Mouse (Mus musculus): ENCODE measurements around the gene Gm4846.
"Not testable (repeated sequence)": the region's sequence is repeated elsewhere in the genome, so short reads cannot be mapped to it uniquely, and the experiment has no call there.

The Gm4846 gene

DNA sequence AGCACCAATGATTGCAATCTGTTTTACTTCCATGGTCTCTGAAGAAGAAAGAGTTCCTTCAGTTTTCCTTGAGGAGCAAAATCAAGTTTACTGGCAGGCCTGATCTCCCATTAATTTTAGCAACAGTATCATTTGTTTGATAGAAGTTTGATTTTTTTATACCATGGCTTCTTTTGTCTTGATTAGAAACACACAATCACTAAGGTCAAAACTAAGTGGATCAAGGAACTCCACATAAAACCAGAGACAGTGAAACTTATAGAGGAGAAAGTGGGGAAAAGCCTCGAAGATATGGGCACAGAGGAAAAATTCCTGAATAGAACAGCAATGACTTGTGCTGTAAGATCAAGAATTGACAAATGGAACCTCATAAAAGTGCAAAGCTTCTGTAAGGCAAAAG is at the start of gene Gm4846:
TSS of gene Gm4846 (minus strand) at position 101 of the 400 bp plus-strand sequence.
- DNase-seq (ENCODE audit: low spot score in 2 of 2), result not testable (repeated sequence)

DNA sequence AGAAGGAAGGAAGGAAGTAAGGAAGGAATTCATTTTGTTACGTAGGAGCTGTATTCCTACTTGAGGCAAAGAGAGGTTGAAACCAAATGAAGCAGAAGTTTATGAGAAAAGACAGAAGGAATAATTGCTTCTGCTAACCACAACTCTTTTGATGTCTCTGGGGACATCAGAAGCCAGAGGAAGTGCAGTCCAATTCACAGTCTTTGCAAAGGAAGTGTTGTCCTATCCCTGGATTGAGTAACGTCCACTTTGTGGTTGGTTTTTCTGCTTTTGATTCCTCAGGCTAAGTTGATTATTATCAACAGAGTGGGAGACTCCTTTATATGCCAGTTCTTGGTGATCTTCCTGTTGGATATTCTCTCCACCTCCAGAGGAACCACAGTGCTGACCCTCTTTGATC is 34.1 kb upstream of the Gm4846 start:
- DNase-seq (ENCODE audit: low spot score in 2 of 2), result not testable (repeated sequence)

DNA sequence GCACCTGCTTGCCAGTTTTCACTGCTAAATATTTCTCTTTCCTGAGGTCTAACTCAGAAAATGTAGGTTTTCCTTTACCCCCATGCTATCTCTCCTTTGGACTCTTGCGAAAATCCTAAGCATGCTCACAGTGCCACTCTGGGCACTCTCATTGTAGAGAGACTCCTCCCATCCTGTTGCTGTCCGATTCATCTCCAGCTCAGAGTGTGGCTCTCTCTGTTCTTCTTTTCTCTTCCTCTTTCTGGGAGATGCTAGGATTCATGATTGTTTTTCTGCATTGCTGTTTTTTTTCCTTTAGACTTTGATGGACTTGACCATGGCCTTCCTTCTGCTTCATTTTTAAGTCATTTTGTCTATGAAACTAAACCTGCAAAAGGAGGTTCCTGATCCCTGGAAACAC is 27.3 kb upstream of the Gm4846 start:
- not testable (repeated sequence) for DNase-seq (ENCODE audit: low spot score in 2 of 2)

DNA sequence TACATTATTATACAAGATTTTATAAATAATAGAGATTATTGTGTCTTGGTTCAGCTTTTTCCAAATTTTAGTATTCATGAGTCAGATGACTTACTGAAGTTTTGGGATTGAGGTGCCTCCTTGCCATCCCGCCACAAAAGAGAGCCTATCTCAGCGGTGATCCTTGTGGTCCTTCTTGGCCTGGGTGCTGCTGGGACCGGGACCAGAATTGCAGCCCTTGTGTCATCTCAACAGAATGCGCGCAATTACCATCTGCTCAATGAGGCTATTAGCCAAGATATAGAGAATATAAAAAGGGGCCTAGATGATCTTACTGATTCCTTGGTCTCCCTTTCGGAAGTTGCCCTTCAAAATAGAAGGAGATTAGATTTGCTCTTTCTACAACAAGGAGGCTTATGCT is 22.2 kb upstream of the Gm4846 start:
- not testable (repeated sequence) for DNase-seq (ENCODE audit: low spot score in 2 of 2)

DNA sequence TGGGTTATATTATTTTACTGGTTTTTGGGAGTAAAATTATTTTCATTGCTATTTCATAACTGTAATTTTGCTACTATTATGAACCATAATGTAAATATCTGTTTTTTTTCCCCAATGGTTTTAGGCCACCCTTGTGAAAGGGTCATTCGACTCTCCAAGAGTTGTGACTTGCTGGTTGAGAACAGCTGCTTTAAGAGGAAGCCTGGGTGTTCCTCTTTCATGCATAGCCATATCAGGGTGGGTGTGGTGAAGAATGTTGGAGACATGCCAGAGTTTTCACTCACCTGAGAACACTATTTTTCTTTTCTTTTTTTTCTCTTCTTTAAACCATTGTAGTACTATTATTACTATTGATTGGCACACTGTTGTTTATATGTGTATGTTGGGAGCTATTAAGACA is 19.2 kb upstream of the Gm4846 start:
- no peak for DNase-seq (ENCODE audit: low spot score in 2 of 2)

DNA sequence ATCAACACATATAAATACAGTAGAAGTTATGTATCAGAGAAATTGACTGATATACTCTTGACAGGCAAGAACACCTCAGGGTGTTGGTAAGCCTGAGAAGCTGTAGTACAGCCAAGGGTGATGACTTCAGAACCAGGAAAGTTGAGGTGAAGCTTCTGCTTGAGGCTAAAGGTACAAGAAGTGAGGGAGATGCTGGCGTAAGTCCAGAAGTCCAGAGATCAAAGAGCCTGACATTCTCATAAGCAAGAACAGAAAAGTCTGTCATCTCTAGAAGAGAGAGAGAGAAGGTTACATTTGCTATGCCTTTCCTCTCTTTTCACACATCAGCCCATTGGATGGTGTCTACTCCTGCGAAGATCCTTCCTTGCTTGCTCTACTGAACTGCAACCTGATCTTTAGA is 6.8 kb upstream of the Gm4846 start:
- DNase-seq (ENCODE audit: low spot score in 2 of 2), result not testable (repeated sequence)

DNA sequence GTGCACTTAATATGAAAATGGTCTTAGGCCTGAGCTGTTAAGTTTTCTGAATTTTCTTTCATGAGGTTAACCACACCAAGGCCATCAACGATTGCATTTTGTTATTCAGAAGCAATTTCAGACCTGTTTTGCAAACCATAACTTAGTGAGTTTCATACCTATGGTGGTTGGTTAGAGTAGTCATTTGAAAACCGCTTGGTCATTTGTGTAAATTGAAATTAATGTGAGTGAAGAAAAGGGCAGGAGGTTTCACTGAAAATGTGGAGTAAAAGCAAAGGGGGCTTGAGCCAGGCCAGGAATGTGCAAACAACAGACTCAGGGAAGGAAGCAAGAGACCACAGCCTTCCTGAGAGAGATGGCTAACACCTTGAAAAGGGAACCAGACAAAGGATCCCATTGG is 17.9 kb downstream of the Gm4846 start:
- DNase-seq (ENCODE audit: low spot score in 2 of 2), result no peak

DNA sequence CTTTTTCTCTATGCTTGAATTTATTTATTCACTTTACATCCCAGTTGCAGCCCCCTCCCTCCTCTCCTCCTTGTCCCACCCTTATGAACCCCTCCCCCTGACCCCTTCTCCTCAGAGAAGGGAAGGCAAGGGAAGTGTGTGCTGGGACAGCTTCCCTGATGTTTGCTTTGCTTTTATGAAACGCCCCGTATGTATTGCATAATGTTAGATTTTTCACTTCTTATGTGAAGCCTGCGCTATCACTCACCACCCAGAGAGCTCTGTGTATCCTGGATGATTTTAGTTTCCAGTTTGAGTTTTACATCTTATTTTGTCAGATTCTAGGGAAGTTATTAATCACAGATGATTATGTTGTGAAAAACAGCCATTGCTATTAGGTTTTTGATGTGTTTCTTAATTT is 30.2 kb downstream of the Gm4846 start:
- no peak for DNase-seq (ENCODE audit: low spot score in 2 of 2)

DNA sequence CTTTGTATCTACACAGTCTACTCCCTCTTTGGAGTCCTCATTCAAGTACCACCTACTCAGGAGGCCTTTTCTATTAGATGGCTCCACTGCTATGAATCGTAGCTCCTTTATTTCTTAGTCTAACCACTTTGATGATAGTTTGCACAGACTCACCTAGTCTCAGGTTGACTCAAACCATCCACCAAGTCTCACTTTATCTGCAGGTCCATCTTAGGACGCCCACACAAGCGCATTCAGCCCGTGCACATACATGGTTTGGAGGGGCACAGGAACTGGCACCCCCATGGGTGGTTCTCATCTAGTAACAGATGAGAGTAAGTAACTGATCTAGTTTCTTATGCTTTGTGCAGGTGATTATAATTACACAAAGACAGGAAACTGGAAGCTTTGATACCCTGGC is 34.8 kb downstream of the Gm4846 start:
- DNase-seq (ENCODE audit: low spot score in 2 of 2), result no peak

DNA sequence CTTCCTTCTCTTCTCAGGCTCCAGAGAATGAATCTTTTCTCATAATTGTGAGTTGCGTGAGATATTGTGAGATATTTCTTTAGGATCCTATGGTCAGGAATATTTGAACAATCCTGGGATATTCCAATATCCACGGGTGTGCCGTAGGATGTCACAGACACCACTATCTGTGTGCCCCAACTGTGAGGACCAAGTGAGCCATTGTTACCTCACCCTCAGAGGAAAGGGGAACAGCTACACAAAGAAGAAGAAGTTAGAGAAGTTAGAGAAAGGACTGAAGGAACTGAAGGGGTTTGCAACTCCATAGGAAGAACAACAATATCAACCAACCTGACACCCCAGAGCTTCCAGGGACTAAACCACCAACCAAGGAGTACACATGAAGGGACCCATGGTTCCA is 55.4 kb downstream of the Gm4846 start:
- no peak for DNase-seq (ENCODE audit: low spot score in 2 of 2)

DNA sequence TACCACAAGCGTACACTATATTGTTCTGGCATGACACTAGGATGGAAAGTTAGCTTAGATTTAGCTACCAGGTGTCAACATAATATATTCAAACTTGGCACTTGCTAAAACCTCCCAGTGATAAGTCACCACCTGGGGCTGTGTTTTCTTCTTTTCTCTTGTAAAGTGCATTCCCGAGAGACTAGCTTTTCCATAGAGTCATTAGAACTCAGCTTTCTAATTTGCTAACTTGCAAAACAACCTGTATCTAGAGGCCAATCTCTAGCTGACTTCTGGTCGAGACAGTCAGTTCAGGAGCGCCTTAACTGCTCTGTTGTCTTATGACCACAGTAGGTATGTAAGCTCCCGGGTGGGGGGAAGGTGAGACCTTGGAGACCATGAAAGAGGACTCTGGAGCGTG is 58.0 kb downstream of the Gm4846 start:
- no peak for DNase-seq (ENCODE audit: low spot score in 2 of 2)

Data from spleen, postnatal 36 days (tissue).